8 mouse cellular contexts compared by ENCODE assay signal in the genomic region with DNA sequence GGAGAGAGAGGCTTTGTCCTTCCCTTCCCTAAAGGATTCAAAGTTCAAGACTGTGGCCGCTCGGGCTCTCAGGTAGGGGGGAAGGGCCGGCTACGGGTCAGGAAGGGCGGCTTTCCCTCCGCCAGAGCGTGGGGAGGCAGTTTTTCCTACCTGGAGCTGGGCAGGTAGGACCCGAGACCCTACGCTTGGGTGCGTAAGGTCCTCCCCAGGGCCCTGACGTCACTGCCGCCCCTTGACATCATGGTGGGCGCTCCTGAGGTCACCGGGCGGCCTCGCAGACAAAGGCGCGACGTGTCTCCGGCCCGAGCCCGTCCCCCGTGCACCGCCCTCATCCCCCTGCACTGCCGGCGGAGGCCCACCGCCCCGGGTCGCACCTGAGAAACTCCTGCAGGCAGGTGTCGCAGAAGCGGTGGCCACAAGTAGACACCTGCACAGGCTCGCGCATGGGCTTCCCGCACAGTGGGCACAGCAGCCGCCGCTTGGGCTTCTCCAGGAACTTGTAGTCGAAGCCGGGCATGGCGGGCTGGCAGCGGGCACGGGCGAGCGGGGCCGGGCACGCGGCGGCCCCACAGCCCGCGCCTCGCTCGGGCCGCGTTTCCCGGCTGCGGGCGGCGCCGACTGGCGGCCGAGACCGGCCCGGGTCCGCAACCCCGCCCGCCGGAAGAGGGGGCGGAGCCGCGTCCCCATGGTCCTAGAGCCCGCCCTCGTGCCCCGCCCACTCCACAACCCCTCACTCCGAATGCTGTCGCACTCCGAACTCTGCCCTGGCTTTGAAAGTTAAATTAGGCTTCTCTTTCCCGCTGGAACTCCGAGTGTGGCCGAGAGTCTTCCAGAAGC. TPM values are rescaled to one million over a fixed set of nuclear protein-coding genes. Genes with fewer than 3 reads are reported as not detected.
DNase-seq lines count a peak whose midpoint lies in the region; ATAC-seq and TF ChIP-seq lines count a peak whose summit lies in the region.

TSS of gene Traf4 (minus strand) at position 666 of the 837 bp plus-strand sequence.

- H3K9me3 ChIP-seq in CH12.LX (replicated peaks; ENCODE audit: low read length) = no peaks in the 10 kb centered on the region
- H3K9me3 ChIP-seq in heart, embryonic 14.5 days (ENCODE audit: control insufficient read depth, low read length) = no peaks in the 10 kb centered on the region
- H3K9me3 ChIP-seq in neural tube, embryonic 15.5 days (replicated peaks) = no peaks in the 10 kb centered on the region

- peak within 1 kb of the TSS; percentile 96 for H3K9ac ChIP-seq in CH12.LX (ENCODE audit: insufficient read depth, low read depth)
- peak within 1 kb of the TSS; percentile 97 for H3K9ac ChIP-seq in heart, embryonic 14.5 days (ENCODE audit: low read length)
- H3K9ac ChIP-seq in neural tube, embryonic 15.5 days (replicated peaks) = peak within 1 kb of the TSS; percentile 100

- peak within 1 kb of the TSS; percentile 85 for H3K4me2 ChIP-seq in CH12.LX (ENCODE audit: insufficient read depth, low read depth, poor library complexity, severe bottlenecking)
- H3K4me2 ChIP-seq in heart, embryonic 14.5 days (ENCODE audit: low read length) = peak within 1 kb of the TSS; percentile 93
- H3K4me2 ChIP-seq in neural tube, embryonic 15.5 days = peak within 1 kb of the TSS; percentile 80

- in situ Hi-C loops in CH12.LX (cut with MboI; ENCODE audit: low pct_ligation_motif_present, low pct_unique_long_range_greater_than_20kb, low sequenced_read_pairs) = no loop called here

- H3K36me3 ChIP-seq in CH12.LX (replicated peaks in 1 of 2; ENCODE audit: control insufficient read depth in 1 of 2, insufficient read depth in 1 of 2, low read length in 1 of 2) = peaks cover 21 to 37% of the 10 kb centered on the region in 2 experiments
- H3K36me3 ChIP-seq in heart, embryonic 14.5 days (ENCODE audit: control insufficient read depth, insufficient read depth, low read length) = peaks cover 25% of the 10 kb centered on the region
- H3K36me3 ChIP-seq in neural tube, embryonic 15.5 days = peaks cover 19% of the 10 kb centered on the region

- peak within 1 kb of the TSS; percentile 73 to 97 (median 96) for H3K4me3 ChIP-seq in CH12.LX (replicated peaks in 1 of 3; ENCODE audit: low read depth in 2 of 3, low read length in 2 of 3, poor library complexity in 1 of 3)
- peak within 1 kb of the TSS; percentile 66 for H3K4me3 ChIP-seq in bone marrow macrophage, adult 2 months (ENCODE audit: insufficient read depth, low read length)
- H3K4me3 ChIP-seq in heart, embryonic 14.5 days (ENCODE audit: control insufficient read depth in 1 of 2, insufficient read depth in 1 of 2, low read depth in 1 of 2, low read length in 2 of 2) = peak within 1 kb of the TSS; percentile 83 to 96
- peak within 1 kb of the TSS; percentile 80 for H3K4me3 ChIP-seq in lung, adult 2 months (replicated peaks; ENCODE audit: extremely low read depth, low read depth, low read length)
- peak within 1 kb of the TSS; percentile 99 for H3K4me3 ChIP-seq in neural tube, embryonic 15.5 days (replicated peaks)

- peaks cover 33% of the 10 kb centered on the region for H3K79me2 ChIP-seq in CH12.LX (replicated peaks; ENCODE audit: control insufficient read depth, extremely low read depth, insufficient read depth, poor library complexity, severe bottlenecking)

- peak; percentile 79 for DNase-seq in CH12.LX (ENCODE audit: extremely low read depth)
- peak; percentile 96 for DNase-seq in kidney, postnatal 10 days
- peak; percentile 87 for DNase-seq in lung, adult 2 months
- DNase-seq in thymus, adult 18-20 months = peak; percentile 69 to 77

- under 1% methylated on average over 56 of the region's 78 CpGs for WGBS in heart, embryonic 14.5 days
- WGBS in lung, adult 2 months = under 1% methylated on average over 76 of the region's 78 CpGs
- under 1% methylated on average over 56 of the region's 78 CpGs for WGBS in neural tube, embryonic 15.5 days

- no peak; the same call in none of the 2 replicates for TF ChIP-seq RAD21 in CH12.LX (IDR thresholded peaks at IDR 0.05; ENCODE audit: low read depth, low read length)

- H3K27ac ChIP-seq in CH12.LX (ENCODE audit: insufficient read depth, low read depth) = peak within 1 kb of the TSS; percentile 91
- H3K27ac ChIP-seq in bone marrow macrophage, adult 2 months (ENCODE audit: insufficient read depth, low read depth, low read length) = 0 out of 2 replicates have a peak within 1 kb of the TSS, but pooled peaks have one; percentile 1
- peak within 1 kb of the TSS; percentile 94 to 96 for H3K27ac ChIP-seq in heart, embryonic 14.5 days (replicated peaks in 1 of 2; ENCODE audit: control insufficient read depth in 1 of 2, insufficient read depth in 1 of 2, low read depth in 2 of 2, low read length in 2 of 2)
- H3K27ac ChIP-seq in neural tube, embryonic 15.5 days (replicated peaks) = peak within 1 kb of the TSS; percentile 98

- peak; percentile 82 for TF ChIP-seq POLR2A in CH12.LX (IDR thresholded peaks at IDR 0.05; ENCODE audit: low read depth, low read length)
- no peak for TF ChIP-seq POLR2A in bone marrow macrophage, adult 2 months (IDR thresholded peaks at IDR 0.05; ENCODE audit: borderline replicate concordance, low read depth, low read length)
- TF ChIP-seq POLR2A in lung, adult 2 months (IDR thresholded peaks at IDR 0.05; ENCODE audit: borderline replicate concordance, extremely low read depth, low read depth, low read length) = peak; percentile 51; the same call in 1 of the 2 replicates

- dilution Hi-C loops in CH12.LX (cut with MboI; ENCODE audit: extremely low pct_ligation_motif_present, extremely low pct_unique_long_range_greater_than_20kb, low sequenced_read_pairs) = no loop called here

- TF ChIP-seq CTCF in CH12.LX (conservative IDR thresholded peaks at IDR 0.05 in 1 of 2, IDR thresholded peaks at IDR 0.05 in 1 of 2; ENCODE audit: low read depth in 2 of 2, low read length in 2 of 2) = peak in 1 of 2 experiments; percentile 55; a peak in 2 of 4 replicates
- TF ChIP-seq CTCF in bone marrow macrophage, adult 2 months (IDR thresholded peaks at IDR 0.05; ENCODE audit: low read depth, low read length) = no peak
- TF ChIP-seq CTCF in lung, adult 2 months (IDR thresholded peaks at IDR 0.05; ENCODE audit: insufficient read depth, low read length) = no peak

- peak; percentile 67 for ATAC-seq in erythroblast, adult 5-6 weeks (replicated peaks; ENCODE audit: low FRiP score, poor library complexity, severe bottlenecking)
- peak; percentile 83 for ATAC-seq in heart, embryonic 14.5 days (ENCODE audit: insufficient number of reproducible peaks, insufficient read depth, low FRiP score, low read depth)
- ATAC-seq in neural tube, embryonic 15.5 days (ENCODE audit: low FRiP score) = peak; percentile 87

- no peak for TF ChIP-seq EP300 in CH12.LX (IDR thresholded peaks at IDR 0.05; ENCODE audit: low read length)

- H3K27me3 ChIP-seq in CH12.LX (replicated peaks) = no peaks in the 10 kb centered on the region
- no peaks in the 10 kb centered on the region for H3K27me3 ChIP-seq in heart, embryonic 14.5 days (ENCODE audit: control insufficient read depth, insufficient read depth, low read length)
- H3K27me3 ChIP-seq in neural tube, embryonic 15.5 days (replicated peaks) = no peaks in the 10 kb centered on the region

- peaks cover 31 to 66% of the 10 kb centered on the region in 2 experiments for H3K4me1 ChIP-seq in CH12.LX (ENCODE audit: control insufficient read depth in 1 of 2, insufficient read depth in 2 of 2)
- peaks cover 12% of the 10 kb centered on the region for H3K4me1 ChIP-seq in bone marrow macrophage, adult 2 months (ENCODE audit: control insufficient read depth, insufficient read depth, low read length)
- H3K4me1 ChIP-seq in heart, embryonic 14.5 days (ENCODE audit: control insufficient read depth in 2 of 2, insufficient read depth in 2 of 2, low read length in 2 of 2) = peaks cover 16 to 30% of the 10 kb centered on the region in 2 experiments; a peak in 3 of 4 replicates
- peaks cover 10% of the 10 kb centered on the region for H3K4me1 ChIP-seq in lung, adult 2 months (ENCODE audit: control insufficient read depth, insufficient read depth, low read length)
- H3K4me1 ChIP-seq in neural tube, embryonic 15.5 days = peaks cover 48% of the 10 kb centered on the region

TF ChIP-seq in CH12.LX, 34 proteins besides CTCF, POLR2A, EP300 and RAD21 (continues in another document):
- TF ChIP-seq IRF4 (IDR thresholded peaks at IDR 0.05; ENCODE audit: low read depth, low read length) (no peak), GABPA (IDR thresholded peaks at IDR 0.05; ENCODE audit: insufficient replicate concordance, low read depth, low read length) (peak; percentile 90), UBTF (IDR thresholded peaks at IDR 0.05; ENCODE audit: low read depth, low read length) (0 out of 2 replicates have a peak, but pooled peaks have one; percentile 57), USF1 (IDR thresholded peaks at IDR 0.05; ENCODE audit: low read depth, low read length) (no peak), MEF2A (IDR thresholded peaks at IDR 0.05; ENCODE audit: borderline replicate concordance, low read depth, low read length) (peak; percentile 66; the same call in 1 of the 2 replicates), TBP (conservative IDR thresholded peaks at IDR 0.05; ENCODE audit: low read depth, low read length) (0 out of 2 replicates have a peak, but pooled peaks have one; percentile 40), ETS1 (conservative IDR thresholded peaks at IDR 0.05; ENCODE audit: low read depth, low read length) (peak; percentile 38), POLR2AphosphoS2 (IDR thresholded peaks at IDR 0.05; ENCODE audit: low read depth, low read length) (peak; percentile 22; the same call in 1 of the 2 replicates), NELFE (IDR thresholded peaks at IDR 0.05; ENCODE audit: low read depth, low read length) (peak; percentile 76; the same call in 1 of the 2 replicates), ELF1 (IDR thresholded peaks at IDR 0.05; ENCODE audit: low read depth, low read length) (peak; percentile 31; the same call in 1 of the 2 replicates), PAX5 (IDR thresholded peaks at IDR 0.05; ENCODE audit: low read length) (no peak), TCF12 (IDR thresholded peaks at IDR 0.05; ENCODE audit: low read depth, low read length) (peak; percentile 56; the same call in 1 of the 2 replicates), BHLHE40 (IDR thresholded peaks at IDR 0.05; ENCODE audit: low read depth, low read length) (peak; percentile 52)

RNA-seq across cellular contexts. Expression of gene Traf4, which starts in this region (rescaled TPM):
- total RNA-seq in CH12.LX (2012; rRNA removed) (47.9 and 55.9 TPM in 2 replicates), CH12.LX (2014; rRNA removed) (17.1 and 20.8 TPM in 2 replicates)
- polyA plus RNA-seq in CH12.LX (2012; ENCODE audit: insufficient read length, low read depth) = 52.9 and 68.7 TPM in 2 replicates
- 0.68 TPM in 1 of 2 replicates, not detected in the other for polyA plus RNA-seq in bone marrow macrophage, adult 2 months (2012; ENCODE audit: insufficient read depth, insufficient read length, missing spikeins)
- 2.1 and 3.6 TPM in 2 replicates for total RNA-seq in erythroblast, adult 5-6 weeks (2015; ENCODE audit: low replicate concordance)
- total RNA-seq in erythroblast, adult 5-6 weeks (2017; ENCODE audit: low replicate concordance) = 3.2 and 3.5 TPM in 2 replicates
- 18.5 and 25.6 TPM in 2 replicates for polyA plus RNA-seq in heart, embryonic 14.5 days (2014; fragmentation: Nextera tagmentation; extraction: Ambion mirVana)
- polyA plus RNA-seq in lung, adult 2 months (2012; rRNA removed) = 37.0 and 42.8 TPM in 2 replicates
- 82.1 and 85.4 TPM in 2 replicates for polyA plus RNA-seq in neural tube, embryonic 15.5 days (2015; fragmentation: Nextera tagmentation; extraction: Ambion mirVana)

Comparison
In these comparisons a context has a peak if more than half of its experiments do, and no peak if none do; other contexts are left out.
1. Peak in every context shown above with its lines: DNase-seq, ATAC-seq, H3K4me3 ChIP-seq and H3K27ac ChIP-seq.
2. RNA of gene Traf4 (polyA plus RNA-seq): 82.1 to 85.4 TPM in neural tube, embryonic 15.5 days, 52.9 to 68.7 TPM in CH12.LX, 37.0 to 42.8 TPM in lung, adult 2 months and 18.5 to 25.6 TPM in heart, embryonic 14.5 days; 0.68 TPM in bone marrow macrophage, adult 2 months; every median in the first group is over 10 times any median in the second.
3. H3K27ac ChIP-seq: peak in every context shown above with its lines; median percentile 98 in neural tube, embryonic 15.5 days; 95 in heart, embryonic 14.5 days; 91 in CH12.LX; 1 in bone marrow macrophage, adult 2 months.